Mouse (Mus musculus) lung, postnatal 0 days (tissue): ENCODE measurements at regions not wholly inside any gene's neighbourhood (a gene's known extent, or its start where the extent isn't known, plus 50 kb on each side); places are given as distances from the start of the nearest gene placed in this dataset.

Experiments
- CTCF ChIP-seq: IDR thresholded peaks from 2 replicates; pipeline ENCODE4 v1.5.1; 2016; ENCODE audit warnings: antibody characterized with exemption, mild to moderate bottlenecking
- EP300 ChIP-seq: IDR thresholded peaks from 2 replicates; pipeline ENCODE4 v1.6.1; 2016; ENCODE audit warnings: antibody characterized with exemption, mild to moderate bottlenecking, control low read depth

GRCm38 (mm10) chr14:80083724-80084123 lies 99.8 kb downstream of the Olfm4 start:
- TF ChIP-seq EP300 (no peak), CTCF (no peak)
